Mouse (Mus musculus) yolk sac, embryonic 10.5 days (tissue): ENCODE measurements around the gene Mrpl36.

Experiments
- DNase-seq: peaks from one replicate; pipeline ENCODE4 v3.0.0-alpha.2; 2017; ENCODE audit warnings: low spot score

Gene Mrpl36

DNA sequence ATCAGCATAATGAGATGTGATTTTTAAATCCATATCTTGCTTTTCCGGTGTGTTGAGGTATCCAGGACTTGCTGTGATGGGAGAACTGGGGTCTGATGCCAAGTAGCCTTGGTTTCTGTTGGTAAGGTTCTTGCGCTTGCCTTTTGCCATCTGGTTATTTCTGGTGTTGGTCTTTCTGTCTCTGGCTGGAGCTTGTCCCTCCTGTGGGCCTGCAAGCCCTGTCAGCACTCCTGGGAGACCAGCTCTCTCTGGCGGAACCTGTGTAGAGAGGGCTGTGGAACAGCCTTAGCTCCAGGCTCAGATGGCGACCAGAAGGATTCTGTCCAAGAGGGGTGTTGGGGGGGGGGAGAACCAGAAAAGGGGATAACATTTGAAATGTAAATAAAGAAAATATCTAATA, 18.4 kb downstream of the Mrpl36 start:
- peak; percentile 18 for DNase-seq

DNA sequence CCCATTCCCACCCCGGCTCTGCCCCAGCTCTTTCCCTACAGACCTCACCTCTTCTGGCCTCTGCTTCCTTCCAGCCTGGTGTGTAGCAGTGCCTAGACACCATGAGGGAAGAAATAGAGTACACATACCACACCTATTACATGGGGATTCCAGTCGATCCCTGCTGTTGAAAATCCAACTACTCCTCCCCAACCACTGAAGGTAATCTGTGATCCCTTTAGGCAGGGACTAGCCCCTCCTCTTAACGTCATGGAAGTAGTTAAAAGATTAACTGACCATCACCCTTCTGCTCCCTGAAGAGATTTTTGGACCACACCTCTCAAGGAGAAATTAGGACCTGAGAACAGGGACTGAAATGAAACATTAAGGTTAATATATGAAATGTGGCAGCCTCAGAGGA, 18.9 kb downstream of the Mrpl36 start:
- DNase-seq: no peak

DNA sequence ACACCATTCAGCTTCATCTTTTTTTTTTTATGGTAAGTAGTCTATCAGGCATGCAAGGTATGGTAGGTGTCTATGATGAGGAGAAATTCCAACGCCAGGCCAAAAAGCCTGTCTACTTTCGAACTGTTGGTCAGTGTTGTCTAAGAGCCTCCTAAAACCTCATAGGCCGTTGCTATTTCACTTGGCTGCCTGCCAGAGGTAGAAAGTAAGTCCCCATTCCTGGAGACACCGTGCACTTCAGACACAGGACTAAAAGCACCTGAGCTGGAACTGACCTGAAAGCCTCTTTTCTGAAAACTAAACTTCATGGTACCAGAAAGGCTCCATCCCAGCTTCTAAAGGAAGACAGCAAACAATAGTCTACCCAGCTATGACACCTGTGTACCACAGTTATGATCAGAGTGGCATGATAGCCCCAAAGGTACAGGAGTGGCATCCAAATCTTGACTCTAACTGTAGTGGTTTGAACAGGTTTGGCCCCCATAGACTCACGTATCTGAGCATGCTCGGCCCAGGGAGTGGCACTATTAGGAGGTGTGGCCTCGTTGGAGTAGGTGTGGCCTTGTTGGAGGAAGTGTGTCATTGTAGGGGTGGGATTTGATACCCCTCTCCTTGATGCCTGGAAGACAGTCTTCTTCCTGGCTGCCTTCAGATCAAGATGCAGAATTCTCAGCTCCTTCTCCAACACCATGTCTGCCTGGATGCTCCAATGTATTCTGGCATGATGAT, 19.8 kb downstream of the Mrpl36 start:
- DNase-seq: no peak

DNA sequence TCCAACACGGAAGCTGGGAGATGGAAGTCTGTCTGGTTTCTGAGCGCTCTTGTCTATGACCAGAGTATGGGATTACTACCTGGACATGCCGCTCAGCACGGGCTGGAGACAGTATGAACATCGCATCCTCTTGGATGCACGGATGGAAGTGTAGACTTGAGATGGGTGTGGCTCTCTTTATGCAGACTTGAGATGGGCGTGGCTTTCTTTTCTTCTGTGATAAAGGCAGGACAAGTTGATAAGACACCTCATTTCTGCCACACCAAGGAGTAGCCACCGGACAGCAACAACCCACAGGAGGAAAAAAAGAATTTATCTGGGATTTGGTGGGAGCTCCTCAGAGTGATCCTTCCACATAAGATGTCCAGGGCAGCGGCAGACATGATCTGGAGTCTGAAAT, 22.4 kb downstream of the Mrpl36 start:
- DNase-seq: no peak

DNA sequence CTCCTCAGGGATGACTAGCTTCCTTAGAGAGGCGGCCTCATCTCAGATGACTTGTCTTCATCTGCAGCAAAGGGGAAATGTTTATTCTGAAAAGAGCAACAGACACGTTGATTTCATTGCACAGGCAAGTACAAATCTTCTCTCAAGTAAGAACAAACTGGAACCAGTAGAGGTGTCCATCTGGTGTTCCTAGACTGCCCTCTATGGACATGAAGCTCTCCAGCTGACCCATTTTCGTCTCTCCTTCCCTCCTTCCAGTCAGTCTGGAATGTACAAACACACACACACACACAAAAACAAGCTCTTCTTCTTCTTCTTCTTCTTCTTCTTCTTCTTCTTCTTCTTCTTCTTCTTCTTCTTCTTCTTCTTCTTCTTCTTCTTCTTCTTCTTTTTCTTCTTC, 23.6 kb downstream of the Mrpl36 start:
- DNase-seq: no peak

DNA sequence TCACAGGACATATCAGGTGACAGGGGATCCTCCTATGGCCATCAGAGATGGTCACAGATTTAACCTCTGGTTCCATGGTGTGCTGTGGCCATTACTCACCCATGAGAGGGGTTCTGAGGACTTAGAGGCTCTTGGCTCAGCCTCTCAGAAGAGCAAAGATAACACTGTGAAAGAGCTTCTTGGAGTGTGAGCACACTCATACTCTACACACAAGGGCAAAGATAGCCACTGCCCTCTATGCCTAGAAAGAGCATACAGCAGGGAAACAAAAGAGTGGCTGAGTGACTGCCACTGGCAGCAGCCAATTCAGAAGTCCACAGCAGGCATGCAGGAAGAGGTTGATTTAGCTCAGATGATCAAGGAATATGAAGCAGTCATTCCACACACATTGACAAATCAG, 24.2 kb downstream of the Mrpl36 start:
- no peak for DNase-seq

DNA sequence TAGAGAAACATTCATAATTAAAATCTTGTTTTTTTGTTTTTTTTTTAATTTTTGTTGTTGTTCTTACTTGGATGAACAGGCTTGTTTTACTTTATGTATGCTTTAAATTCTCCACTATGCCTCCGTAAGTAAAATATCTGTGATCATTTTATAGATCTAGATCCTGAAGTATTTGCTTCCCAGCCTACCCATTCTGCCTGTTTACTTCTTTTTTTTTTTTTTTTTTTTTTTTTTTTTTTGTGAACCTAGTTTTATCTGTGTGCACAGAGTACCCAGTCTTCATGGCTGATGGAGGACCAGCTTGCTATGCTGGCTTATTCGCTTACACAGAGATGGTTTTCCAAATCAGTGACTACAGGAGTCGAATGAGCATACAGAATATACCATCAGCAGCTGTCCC, 28.8 kb downstream of the Mrpl36 start:
- DNase-seq: no peak

DNA sequence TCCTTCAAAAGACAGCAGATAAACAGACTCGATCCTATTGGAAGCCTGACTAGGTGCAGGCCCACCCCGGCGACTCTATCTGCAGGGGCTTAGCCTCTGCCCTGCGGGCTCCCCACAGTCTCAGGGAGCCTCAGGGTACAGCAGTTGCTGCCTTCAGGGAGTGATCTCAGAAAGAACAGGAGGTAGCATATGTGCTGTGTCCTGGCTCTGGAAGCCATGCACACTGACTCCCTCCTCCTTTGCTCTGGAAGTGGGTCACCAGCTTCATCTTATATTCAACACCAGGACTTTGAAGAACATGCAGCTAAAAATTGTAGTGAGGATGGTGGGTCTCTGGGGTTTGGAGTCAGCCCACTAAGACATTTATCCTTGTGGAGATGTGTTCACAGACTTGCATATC, 45.1 kb downstream of the Mrpl36 start:
- no peak for DNase-seq

DNA sequence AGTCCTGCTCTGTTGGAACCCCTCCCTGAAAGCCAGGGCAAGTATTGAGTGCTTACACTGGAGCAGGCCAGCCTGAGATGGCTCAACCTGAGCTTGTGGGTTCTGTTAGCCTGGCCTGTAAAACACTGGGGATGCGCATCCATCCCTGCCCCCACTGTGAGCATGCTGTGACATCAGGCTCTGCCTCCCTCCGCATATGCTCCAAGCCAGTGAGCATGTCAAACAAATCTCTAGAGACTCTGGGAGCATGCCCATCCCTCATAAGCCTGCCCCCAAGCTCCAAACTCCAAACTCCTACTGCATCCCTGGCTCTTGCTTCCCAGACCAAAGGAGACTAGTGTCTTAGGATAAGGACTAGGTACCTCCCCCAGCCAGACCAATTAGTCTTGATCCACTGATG, 46.3 kb downstream of the Mrpl36 start:
- DNase-seq: no peak

DNA sequence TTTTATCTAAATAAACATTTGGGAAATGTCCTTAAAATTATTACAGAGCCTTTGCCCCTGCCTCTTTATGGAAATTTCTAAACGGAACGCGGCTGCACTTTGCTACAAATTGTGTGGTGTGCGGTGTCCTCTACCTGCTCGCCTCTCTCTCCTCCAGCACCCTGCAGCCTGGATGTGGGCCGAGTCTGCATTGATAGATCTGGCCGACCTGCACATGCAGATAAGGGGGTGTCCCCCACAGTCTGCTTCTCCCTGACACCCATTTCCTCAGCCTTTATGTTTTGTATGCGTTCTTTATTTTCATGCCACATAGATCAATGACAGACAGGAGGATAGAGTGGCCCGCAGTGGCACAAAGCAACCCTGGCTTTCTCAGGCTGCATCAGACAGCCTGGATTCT, 49.3 kb downstream of the Mrpl36 start:
- no peak for DNase-seq
